Mouse (Mus musculus) adrenal gland, postnatal 4 days (tissue): ENCODE data around the gene 2510039O18Rik. TPM values are rescaled to one million over a fixed set of nuclear protein-coding genes. Genes with fewer than 3 reads are reported as not detected.

ENCODE experiments used
- DNase-seq, 2 experiments: peaks; one replicate each; pipeline ENCODE4 v3.0.0; 2021 to 2022; ENCODE audit warnings: low spot score in 2 of 2, mixed read lengths in 2 of 2
- total RNA-seq, 2 experiments: library from RNA; stranded (reverse); gene quantifications; 2 replicates each; pipeline ENCODE4 v1.2.3; 2021

2510039O18Rik gene
- total RNA-seq, 2 experiments from 2014 or later = 52.3 to 53.8 TPM

DNA sequence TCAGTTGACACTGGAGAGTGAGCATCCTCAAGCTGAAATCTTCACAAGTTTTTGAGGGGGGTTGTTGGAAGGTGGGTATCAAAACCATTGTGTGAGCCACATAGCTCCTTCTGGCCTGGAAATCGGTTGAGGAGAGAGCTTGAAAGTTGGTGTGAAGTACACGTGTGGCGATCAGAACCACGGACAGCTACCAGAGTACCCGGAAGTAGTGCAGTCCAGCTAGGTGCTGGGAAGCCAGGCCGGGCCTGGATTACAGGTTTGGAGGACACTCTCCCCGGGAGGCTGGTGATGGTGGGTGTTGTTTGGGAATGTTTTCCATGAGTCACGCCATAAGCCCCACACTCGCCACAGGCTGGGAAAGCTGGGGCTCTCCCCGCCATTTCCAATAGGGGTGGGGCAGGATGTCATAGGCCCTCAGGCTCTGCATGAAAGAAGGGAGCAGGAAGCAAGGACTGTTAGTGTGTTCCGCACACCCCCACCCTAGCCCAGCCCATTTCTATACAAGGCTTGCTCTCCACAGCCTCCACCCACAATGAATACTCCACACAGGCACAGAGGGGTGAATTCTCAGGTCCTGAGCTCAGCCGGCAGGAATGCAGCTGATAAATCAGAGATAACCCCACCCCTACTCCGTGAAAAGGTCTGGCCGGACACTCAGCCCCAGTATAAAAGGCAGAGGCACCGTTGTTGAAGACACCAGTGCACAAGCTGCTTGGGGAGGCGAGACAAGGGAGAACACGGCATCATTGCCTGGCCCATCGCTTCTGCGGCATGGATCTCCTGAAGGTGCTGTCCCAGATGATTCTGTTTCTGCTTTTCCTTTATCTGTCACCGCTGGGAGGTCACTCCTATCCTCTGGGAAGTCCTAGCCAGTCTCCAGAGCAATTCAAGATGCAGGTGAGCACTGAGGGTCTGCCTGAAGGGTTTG lies 44.8 kb downstream of the 2510039O18Rik start, which contains the start of gene Nppb:
Gene Nppb (plus strand): TSS at position 584 of the 928 bp plus-strand sequence.
- peak in 1 of 2 experiments; percentile 20 for DNase-seq

DNA sequence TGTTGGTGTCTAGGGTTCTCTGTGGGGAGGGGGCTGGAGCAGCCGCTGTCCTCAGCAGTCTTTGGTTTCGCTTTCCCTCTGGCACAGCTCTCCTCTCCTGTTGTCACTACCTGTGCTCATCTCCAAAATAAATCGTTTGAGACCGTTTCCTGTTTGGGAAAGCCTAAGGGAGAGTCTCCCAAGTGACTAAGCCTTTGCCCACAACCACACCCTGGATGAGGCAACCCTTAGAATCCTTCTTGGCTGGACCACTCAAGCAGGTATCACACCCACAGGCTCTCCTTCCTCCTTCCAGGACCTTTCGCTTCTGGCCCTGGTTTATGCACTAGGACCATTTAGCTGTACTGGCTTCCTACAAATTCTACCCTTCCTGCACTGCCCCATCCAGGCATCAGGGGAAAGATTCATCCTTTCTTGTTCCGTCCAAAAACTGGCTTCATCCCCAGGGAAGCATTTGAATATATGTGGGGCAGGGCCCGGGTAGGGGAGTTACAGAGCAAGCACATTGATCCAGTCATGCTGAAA lies 52.9 kb downstream of the 2510039O18Rik start:
- no peak for DNase-seq

DNA sequence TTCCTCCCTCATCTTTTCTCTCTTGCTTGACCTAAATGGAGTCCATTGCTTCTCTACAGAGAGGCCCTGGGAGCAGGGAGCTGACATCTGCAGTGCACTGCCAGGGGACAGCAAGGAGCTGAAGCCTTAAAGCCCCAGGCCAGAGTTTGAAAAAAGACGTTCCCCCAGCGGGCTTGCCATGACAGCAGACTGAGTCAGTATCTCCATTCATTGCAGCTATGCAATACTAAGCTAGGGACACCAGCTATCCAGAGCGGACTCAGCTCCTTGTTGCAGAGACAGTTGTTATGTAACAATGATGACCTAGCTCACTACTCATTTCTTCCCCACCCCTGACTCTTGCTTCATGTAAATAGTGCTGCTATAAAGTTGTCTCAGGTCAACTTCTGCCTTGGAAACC lies 54.6 kb downstream of the 2510039O18Rik start:
- DNase-seq = no peak

Other genes with a start within 250 kb of the 2510039O18Rik start
- gene Zfp534, start 238.3 kb upstream of the 2510039O18Rik start, total RNA-seq = under 1 TPM; 0.53 to 0.65 TPM
- 1 to 10 TPM; 7.1 to 7.5 TPM for gene Zfp984, start 131.1 kb upstream of the 2510039O18Rik start, total RNA-seq
- 10 to 100 TPM; 29.6 to 29.9 TPM for gene Zfp933, start 92.5 kb upstream of the 2510039O18Rik start, total RNA-seq
- 10 to 100 TPM; 40.8 to 42.6 TPM for gene Miip, start 72.1 kb upstream of the 2510039O18Rik start, total RNA-seq
- gene Fv1, start 71.9 kb upstream of the 2510039O18Rik start, total RNA-seq = 1 to 10 TPM; 7.6 to 8.2 TPM
- 100 to 1,000 TPM; 140 to 144 TPM for gene Mfn2, start 36.2 kb upstream of the 2510039O18Rik start, total RNA-seq
- 10 to 100 TPM; 39.5 to 46.6 TPM for gene Plod1, start 4.1 kb upstream of the 2510039O18Rik start, total RNA-seq
- under 1 TPM; 0.39 to 0.56 TPM for gene Nppb, start 44.9 kb downstream of the 2510039O18Rik start, total RNA-seq
- not detected for gene Nppa, start 59.8 kb downstream of the 2510039O18Rik start, total RNA-seq
- 10 to 100 TPM; 21.0 to 23.6 TPM for gene Clcn6, start 97.9 kb downstream of the 2510039O18Rik start, total RNA-seq
- gene Mthfr, start 98.2 kb downstream of the 2510039O18Rik start, total RNA-seq = 10 to 100 TPM; 47.0 to 56.6 TPM
- 10 to 100 TPM; 77.6 to 83.7 TPM for gene Agtrap, start 147.1 kb downstream of the 2510039O18Rik start, total RNA-seq
- 10 to 100 TPM; 24.0 to 24.6 TPM for gene Mad2l2, start 189.5 kb downstream of the 2510039O18Rik start, total RNA-seq
- gene Draxin, start 189.8 kb downstream of the 2510039O18Rik start, total RNA-seq = 1 to 10 TPM in 1 of 2 experiments, under 1 TPM in 1; 0.42 to 1.0 TPM
- 10 to 100 TPM; 28.2 to 32.8 TPM for gene Fbxo6, start 211.2 kb downstream of the 2510039O18Rik start, total RNA-seq
- gene Fbxo44, start 219.6 kb downstream of the 2510039O18Rik start, total RNA-seq = 10 to 100 TPM; 13.9 to 15.0 TPM
- 1 to 10 TPM; 2.7 to 2.8 TPM for gene Fbxo2, start 219.7 kb downstream of the 2510039O18Rik start, total RNA-seq